Mouse (Mus musculus): ENCODE results near the gene Hdgfl2. TPM values are rescaled to one million over a fixed set of nuclear protein-coding genes. Genes with fewer than 3 reads are reported as not detected.
A peak's percentile ranks its signal among the peaks of the same experiment; 100 is the strongest.

The Hdgfl2 gene
- polyA plus RNA-seq, 1 experiment from 2014 or later = 145 TPM

DNA sequence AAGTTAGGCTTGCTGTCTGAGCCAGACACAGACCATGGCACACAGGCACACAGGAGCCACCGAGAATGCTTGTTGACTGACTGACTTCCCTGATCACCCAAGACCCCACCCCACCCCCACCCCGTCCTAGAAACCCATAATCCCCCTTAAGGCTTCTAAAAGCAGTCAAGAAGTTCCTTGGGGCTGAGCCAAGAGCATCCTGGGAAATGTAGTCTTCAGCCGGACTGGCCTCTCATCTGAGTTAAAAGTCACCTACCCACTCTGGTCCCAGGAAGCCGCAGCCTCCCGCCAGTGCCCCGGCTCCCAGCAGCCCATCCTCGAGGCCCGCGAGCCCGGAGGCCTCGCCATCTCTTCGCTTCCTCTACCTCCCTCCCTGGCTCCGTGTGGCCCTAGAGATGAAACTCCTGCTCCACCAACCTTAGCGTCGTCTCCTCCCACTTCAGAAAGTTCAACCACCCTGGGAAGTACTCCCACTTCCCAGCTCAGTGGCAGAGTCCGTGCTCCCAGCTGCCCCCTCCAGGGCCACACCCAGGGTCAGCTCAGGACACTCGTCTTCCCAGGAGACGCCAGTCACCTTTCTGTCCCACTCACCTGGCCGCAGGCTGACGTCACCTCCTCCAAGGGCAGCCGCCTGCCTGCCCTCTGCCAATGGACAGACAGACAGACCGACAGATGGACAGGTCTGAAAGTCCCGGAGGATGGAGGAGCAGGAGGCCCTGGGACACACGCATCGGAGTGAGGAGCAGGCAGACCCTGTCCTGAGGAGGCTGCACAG, 58.6 kb downstream of the Hdgfl2 start:
- Histone ChIP-seq H3K4me3 (peak overlapping the region; percentile 73), H3K9ac (0 out of 2 replicates have a peak overlapping the region, but pooled peaks have one; percentile 80), H3K36me3 (no peaks in the 10 kb centered on the region), H3K27me3 (no peaks in the 10 kb centered on the region), H3K4me1 (replicated peaks) (peaks cover 66% of the 10 kb centered on the region), H3K9me3 (no peaks in the 10 kb centered on the region), H3K4me2 (peak overlapping the region; percentile 82), H3K27ac (replicated peaks) (no peak overlapping the region)
- ATAC-seq (ENCODE audit: low FRiP score, low read depth) = no peak
- WGBS = 19% methylated on average over 25 of the region's 25 CpGs

DNA sequence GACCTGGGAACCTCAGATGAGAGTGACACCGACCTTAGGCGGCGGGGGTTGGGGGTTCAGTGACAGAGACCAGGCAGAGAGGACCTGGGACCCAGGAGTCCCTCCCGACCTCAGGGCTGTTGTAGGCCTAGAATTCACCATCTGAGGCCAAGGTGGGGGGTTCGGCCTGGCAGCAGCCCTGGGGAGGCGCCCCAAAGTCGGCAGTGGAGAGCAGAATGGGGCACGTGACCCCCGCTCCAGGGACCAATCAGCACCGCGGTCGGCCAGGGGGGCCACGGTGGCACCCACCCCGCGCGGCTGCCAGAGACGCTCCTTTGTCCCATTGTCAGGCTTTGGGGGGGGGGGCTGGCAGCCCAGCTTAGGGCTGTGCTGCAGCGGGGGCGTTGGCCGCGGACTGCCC, 59.9 kb downstream of the Hdgfl2 start:
- H3K27me3 ChIP-seq = no peaks in the 10 kb centered on the region
- H3K4me1 ChIP-seq (replicated peaks) = peaks cover 55% of the 10 kb centered on the region
- WGBS = 6% methylated on average over 19 of the region's 21 CpGs
- no peaks in the 10 kb centered on the region for H3K9me3 ChIP-seq
- peak; percentile 8 for ATAC-seq (ENCODE audit: low FRiP score, low read depth)
- H3K27ac ChIP-seq (replicated peaks) = peak overlapping the region; percentile 82
- H3K9ac ChIP-seq = peak overlapping the region; percentile 80
- peak overlapping the region; percentile 73 for H3K4me3 ChIP-seq
- peak overlapping the region; percentile 82 for H3K4me2 ChIP-seq
- H3K36me3 ChIP-seq = no peaks in the 10 kb centered on the region

DNA sequence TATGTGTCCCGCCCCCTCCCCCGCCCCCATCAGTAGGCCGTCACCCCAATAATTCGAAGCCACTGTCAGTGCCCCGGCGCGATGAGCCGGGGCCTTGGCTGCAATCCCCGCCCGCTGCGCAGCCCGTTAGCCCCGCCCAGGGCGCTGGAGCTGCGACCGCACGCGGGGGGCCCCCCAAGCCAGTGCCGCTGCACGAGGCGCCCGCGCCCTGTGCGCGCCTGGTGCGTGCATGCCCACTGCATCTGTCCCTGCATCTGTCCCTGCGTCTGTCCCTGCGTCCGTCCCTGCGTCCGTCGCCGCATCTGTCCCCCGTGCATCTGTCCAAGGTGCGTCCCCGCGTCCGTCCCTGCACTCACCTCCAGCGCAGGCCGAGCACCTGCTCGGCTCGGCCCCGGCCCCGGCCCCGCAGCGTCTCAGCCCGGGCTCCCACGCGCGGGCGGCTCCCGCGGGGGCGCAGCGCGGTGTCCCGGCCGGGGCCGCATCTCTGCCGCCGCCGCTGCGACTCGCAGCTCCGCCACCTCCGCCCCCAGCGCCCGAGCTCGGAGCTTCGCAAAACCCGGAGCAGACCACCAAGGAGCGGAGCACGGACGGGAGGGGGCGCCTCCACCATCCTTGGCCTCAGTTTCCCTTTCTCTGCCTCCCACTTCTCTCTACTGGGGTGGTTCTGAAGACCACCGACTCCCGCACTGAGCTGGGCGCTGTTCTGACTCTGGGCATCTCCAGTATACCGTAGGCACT, 60.6 kb downstream of the Hdgfl2 start, which contains the start of gene Sema6b:
Sema6b (minus strand) TSS at position 486 of the 738 bp plus-strand sequence.
- Histone ChIP-seq H3K4me1 (replicated peaks) (peaks cover 48% of the 10 kb centered on the region), H3K27me3 (no peaks in the 10 kb centered on the region), H3K4me2 (peak within 1 kb of the TSS; percentile 82), H3K9ac (peak within 1 kb of the TSS; percentile 80), H3K27ac (replicated peaks) (peak within 1 kb of the TSS; percentile 82), H3K4me3 (peak within 1 kb of the TSS; percentile 73), H3K9me3 (no peaks in the 10 kb centered on the region), H3K36me3 (no peaks in the 10 kb centered on the region)
- peak; percentile 33 for ATAC-seq (ENCODE audit: low FRiP score, low read depth)
- under 1% methylated on average over 68 of the region's 79 CpGs for WGBS

DNA sequence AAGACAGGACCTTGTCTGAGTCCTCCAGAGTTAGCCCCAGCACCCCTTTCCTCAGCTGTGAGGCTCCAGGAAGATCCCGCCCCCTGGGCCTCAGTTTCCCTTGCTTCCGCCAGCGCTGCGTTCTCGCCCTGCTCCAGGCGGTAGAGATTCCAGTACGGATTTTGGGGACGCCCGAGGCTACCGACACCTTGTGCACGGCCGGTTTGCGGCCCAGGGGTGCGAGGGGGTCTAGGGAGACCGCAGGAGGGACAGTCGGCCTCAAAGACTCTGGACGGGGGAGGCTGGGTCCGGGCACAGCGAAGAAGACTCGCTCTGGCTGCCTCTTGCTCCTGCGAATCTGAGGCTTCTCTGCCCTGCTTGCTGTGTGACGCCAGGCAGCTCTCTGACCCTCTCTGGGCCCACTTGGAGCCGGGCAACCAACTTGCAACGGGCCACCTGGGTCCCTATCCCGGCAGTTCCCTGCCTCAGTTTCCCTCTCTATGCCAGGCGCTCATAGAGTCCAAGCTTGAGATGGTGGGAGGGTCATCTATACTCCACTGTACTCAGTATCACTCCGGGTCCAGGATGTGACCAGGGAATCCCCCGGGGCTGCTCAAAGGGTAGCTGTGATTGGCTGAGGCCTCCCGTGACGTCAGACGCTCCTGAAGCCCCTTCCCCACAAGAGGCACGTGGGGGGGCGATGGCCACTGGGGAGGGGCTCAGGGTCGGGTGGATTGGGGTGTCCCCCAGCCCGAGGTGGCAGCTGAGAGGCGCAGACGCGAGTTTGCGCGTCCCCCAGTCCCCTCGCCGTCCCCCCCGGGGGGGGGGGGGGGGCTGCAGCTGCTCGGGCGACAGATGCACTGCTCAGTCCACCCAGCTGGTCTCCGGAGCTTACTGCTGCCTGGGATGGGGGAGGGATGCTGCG, 62.5 kb downstream of the Hdgfl2 start:
- Histone ChIP-seq H3K27ac (replicated peaks) (no peak overlapping the region), H3K4me1 (replicated peaks) (peaks cover 45% of the 10 kb centered on the region), H3K27me3 (no peaks in the 10 kb centered on the region)

DNA sequence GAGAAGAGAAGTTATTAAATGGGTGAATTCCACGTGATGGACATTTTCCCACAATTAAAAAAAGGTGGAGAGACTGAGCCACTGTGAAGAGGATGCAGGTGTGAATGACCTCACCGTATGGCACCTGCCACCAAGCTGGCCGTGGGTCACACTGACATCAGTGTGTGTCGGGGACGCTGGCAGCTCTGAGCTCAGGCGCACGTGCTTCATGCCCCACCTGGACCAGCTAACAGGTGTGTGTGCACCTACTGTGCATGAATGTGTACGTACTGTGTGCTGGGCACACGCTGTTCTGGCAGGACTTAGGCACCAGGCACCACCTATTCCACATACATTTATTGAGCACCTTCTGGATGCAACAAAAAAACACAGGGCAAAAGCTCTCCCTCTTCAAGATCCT, 65.1 kb downstream of the Hdgfl2 start:
- H3K4me2 ChIP-seq = no peak overlapping the region
- H3K9ac ChIP-seq = no peak overlapping the region
- no peaks in the 10 kb centered on the region for H3K36me3 ChIP-seq
- no peak overlapping the region for H3K27ac ChIP-seq (replicated peaks)
- WGBS = 80% methylated on average over 9 of the region's 9 CpGs
- no peak for ATAC-seq (ENCODE audit: low FRiP score, low read depth)
- H3K4me3 ChIP-seq = no peak overlapping the region
- no peaks in the 10 kb centered on the region for H3K9me3 ChIP-seq
- peaks cover 10% of the 10 kb centered on the region for H3K27me3 ChIP-seq
- H3K4me1 ChIP-seq (replicated peaks) = peaks cover 35% of the 10 kb centered on the region

More for the DNA sequence above, 62.5 kb downstream of the Hdgfl2 start:
- Histone ChIP-seq H3K9ac (peak overlapping the region; percentile 45), H3K4me2 (peak overlapping the region; percentile 82), H3K4me3 (peak overlapping the region; percentile 50), H3K9me3 (no peaks in the 10 kb centered on the region), H3K36me3 (no peaks in the 10 kb centered on the region)
- ATAC-seq (ENCODE audit: low FRiP score, low read depth) = peak; percentile 57
- WGBS = under 1% methylated on average over 45 of the region's 47 CpGs

DNA sequence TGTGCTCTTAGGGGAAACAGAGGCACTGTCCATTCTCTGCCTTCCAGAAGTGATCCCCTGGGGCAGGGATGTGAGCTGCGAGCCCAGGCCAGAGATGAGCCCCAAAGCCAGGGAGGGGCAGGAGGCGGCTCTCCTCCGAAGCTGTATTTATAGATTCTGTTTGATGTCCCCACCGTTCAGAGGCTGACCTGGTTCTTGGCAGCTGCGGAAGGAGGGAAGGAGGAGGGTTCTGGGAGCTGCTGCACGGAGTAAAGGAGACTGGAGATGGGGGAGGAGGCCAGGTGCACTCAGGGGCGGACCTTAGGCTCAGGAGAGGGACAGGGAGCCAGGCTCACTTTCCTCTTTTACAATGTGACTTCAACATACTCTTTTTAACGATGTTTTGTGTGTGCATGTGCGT, 66.7 kb downstream of the Hdgfl2 start:
- peaks cover 31% of the 10 kb centered on the region for H3K4me1 ChIP-seq (replicated peaks)
- H3K27me3 ChIP-seq = peaks cover 14% of the 10 kb centered on the region
- WGBS = 17% methylated on average over 9 of the region's 9 CpGs
- no peak overlapping the region for H3K27ac ChIP-seq (replicated peaks)
- H3K9me3 ChIP-seq = no peaks in the 10 kb centered on the region
- H3K4me3 ChIP-seq = no peak overlapping the region
- ATAC-seq (ENCODE audit: low FRiP score, low read depth) = no peak
- H3K9ac ChIP-seq = no peak overlapping the region
- H3K4me2 ChIP-seq = no peak overlapping the region
- H3K36me3 ChIP-seq = no peaks in the 10 kb centered on the region

DNA sequence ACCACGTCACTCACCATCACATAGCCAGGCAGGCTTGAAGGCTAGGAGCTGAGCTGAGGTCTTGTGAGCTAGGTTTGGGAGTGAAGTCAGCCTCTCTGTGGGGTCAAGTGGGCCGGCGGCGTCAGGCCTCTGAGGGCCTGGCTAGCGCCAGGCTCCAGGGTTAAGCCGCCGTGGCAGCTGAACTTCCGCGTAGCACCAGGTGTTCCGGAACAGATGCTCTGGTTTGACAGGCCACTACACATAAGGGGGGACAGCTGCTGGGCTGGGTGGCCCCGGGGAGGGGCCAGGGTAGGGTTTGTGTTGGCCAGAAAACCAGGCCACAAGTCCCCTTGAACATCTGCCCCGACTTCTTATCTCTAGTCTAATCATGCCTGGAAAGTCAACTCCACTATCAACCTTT, 68.0 kb downstream of the Hdgfl2 start:
- peaks cover 18% of the 10 kb centered on the region for H3K4me1 ChIP-seq (replicated peaks)
- H3K4me2 ChIP-seq = no peak overlapping the region
- no peak for ATAC-seq (ENCODE audit: low FRiP score, low read depth)
- no peaks in the 10 kb centered on the region for H3K9me3 ChIP-seq
- 69% methylated on average over 12 of the region's 12 CpGs for WGBS
- H3K27me3 ChIP-seq = peaks cover 14% of the 10 kb centered on the region
- H3K9ac ChIP-seq = no peak overlapping the region
- no peak overlapping the region for H3K27ac ChIP-seq (replicated peaks)
- no peak overlapping the region for H3K4me3 ChIP-seq
- H3K36me3 ChIP-seq = no peaks in the 10 kb centered on the region

DNA sequence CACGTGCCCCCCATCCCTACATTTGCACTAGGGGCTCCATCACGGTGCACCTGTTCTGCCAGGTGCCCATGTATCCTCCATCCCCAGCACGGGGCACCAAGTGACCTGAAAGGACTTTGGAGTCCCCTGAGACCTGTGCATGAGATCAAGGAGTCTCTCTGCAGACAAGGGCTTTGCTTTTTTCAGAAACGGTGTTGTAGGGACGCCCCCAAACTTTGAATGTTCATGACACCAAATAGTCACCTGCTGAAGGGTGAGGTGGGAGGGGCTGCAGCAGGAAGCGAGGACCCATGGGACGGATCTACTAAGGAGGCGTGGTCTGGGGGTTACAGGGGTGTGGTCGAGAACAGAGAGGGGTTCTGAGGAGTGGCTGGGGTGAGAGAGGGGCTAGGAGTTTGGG, 68.8 kb downstream of the Hdgfl2 start:
- peak overlapping the region; percentile 79 for H3K4me2 ChIP-seq
- H3K9me3 ChIP-seq = no peaks in the 10 kb centered on the region
- peak overlapping the region; percentile 66 for H3K9ac ChIP-seq
- no peak overlapping the region for H3K27ac ChIP-seq (replicated peaks)
- H3K27me3 ChIP-seq = peaks cover 14% of the 10 kb centered on the region
- WGBS = 22% methylated on average over 9 of the region's 9 CpGs
- peak; percentile 4; the same call in 1 of the 2 replicates for ATAC-seq (ENCODE audit: low FRiP score, low read depth)
- peak overlapping the region; percentile 41 for H3K4me3 ChIP-seq
- peaks cover 15% of the 10 kb centered on the region for H3K4me1 ChIP-seq (replicated peaks)
- no peaks in the 10 kb centered on the region for H3K36me3 ChIP-seq

DNA sequence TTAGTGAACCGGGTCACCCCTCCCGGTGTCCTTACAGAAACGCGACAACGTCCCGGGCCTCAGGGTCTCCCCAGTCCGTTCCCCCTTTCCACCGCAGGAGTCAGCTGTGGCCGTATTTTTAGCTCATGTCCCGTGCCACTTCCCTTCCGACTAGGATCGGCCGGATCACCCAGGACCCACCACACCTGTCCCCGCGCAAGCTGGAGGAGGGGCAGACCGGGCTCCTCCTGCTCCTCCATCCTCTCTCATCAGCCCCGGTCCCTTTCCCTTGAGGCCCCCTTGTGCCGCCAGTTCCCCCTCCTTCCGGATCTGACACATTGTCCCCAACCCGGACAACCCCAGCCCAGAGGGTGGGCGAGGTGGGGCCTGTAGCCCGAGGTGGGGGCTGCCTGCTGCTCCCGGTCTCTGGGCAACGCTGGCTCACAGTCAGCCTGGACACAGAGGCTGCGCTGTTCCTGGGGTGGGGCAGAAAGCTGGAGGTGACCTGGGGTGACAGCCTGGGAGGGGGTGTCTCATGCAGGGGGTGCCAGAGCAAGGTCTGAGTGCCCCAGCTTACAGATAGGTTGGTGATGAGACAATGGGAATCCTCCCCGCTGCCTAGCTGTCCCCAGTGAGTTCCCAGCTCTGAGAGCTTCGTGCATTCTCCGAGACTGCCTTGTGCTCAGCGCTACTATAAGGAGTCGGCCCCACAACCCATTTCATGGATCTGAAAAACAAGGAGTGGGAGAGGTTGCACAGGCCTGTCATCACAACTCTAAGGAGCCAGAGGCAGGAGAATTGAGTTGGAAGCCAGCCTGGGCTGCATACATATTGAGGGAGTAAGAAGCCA, 69.6 kb downstream of the Hdgfl2 start:
- H3K27me3 ChIP-seq = peaks cover 14% of the 10 kb centered on the region

DNA sequence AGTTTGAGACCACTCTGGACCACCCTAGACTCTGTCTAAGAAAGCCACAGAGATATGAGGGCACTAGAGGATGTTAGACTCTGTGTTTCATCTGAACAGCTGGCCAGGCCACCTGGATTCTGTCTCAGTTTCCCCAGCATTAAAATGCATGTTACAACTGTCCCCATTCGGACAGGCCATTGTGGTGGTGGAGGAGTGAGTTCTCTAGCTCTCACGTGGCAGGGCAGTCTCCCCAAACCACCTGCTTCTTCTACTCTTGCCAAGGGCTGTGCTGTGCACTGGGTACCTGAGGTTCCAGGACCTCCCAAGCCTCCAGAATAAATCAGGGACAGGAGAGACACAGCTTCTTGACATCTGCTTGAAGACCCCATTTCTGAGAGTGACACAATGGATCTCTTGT, 70.5 kb downstream of the Hdgfl2 start:
- ATAC-seq (ENCODE audit: low FRiP score, low read depth) = no peak
- Histone ChIP-seq H3K27ac (replicated peaks) (no peak overlapping the region), H3K9ac (no peak overlapping the region), H3K36me3 (no peaks in the 10 kb centered on the region), H3K27me3 (peaks cover 14% of the 10 kb centered on the region), H3K4me1 (replicated peaks) (peaks cover 17% of the 10 kb centered on the region), H3K9me3 (no peaks in the 10 kb centered on the region), H3K4me2 (no peak overlapping the region), H3K4me3 (no peak overlapping the region)
- WGBS = 34% methylated on average over 2 of the region's 2 CpGs

More for the DNA sequence above, 69.6 kb downstream of the Hdgfl2 start:
- no peaks in the 10 kb centered on the region for H3K9me3 ChIP-seq
- no peak overlapping the region for H3K27ac ChIP-seq (replicated peaks)
- H3K4me2 ChIP-seq = peak overlapping the region; percentile 79
- 1% methylated on average over 30 of the region's 30 CpGs for WGBS
- H3K4me3 ChIP-seq = peak overlapping the region; percentile 41
- H3K9ac ChIP-seq = peak overlapping the region; percentile 66
- H3K36me3 ChIP-seq = no peaks in the 10 kb centered on the region
- peak; percentile 67 for ATAC-seq (ENCODE audit: low FRiP score, low read depth)
- H3K4me1 ChIP-seq (replicated peaks) = peaks cover 17% of the 10 kb centered on the region

Measured in hindbrain, embryonic 15.5 days (tissue).